Mouse (Mus musculus): ENCODE data around the gene Itsn1.

Itsn1 gene

GRCm38 (mm10) chr16:91846089-91846741, 117.1 kb downstream of the Itsn1 start:
- no peak for DNase-seq (ENCODE audit: low spot score in 2 of 2)

DNA sequence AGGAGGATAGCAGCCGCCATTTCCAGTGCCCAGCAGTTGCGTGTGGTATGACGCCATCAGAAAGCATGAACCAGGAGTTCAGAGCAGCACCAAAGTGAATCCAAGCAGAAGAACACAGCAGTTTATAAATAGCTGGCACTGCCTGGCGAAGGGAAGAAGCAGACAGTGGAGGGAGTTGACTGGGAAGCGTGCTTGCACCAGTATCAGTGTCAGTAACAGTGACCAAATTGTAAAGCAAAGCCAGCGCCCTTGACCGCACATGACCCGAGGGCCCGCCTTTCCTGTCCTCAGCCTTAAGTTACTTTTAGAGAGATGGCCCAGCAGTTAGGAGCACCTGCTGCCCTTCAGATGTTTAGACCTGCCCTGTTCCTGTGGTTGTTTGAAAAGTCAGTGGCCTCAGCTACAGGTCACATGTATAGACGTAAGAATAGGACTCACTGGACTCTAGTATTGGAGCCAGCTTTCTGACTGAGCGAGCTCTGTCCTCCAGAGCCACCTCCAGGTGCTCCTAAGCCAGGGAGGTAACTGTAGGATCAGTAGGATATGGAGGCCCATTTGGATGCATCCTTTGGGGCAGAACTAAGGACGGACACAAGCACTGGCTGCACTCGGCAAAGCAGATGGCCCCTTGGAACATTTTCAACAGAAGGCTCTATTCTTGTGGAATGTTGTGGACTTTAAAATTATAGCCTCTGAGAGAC, 118.6 kb downstream of the Itsn1 start:
- DNase-seq (ENCODE audit: low spot score in 2 of 2), result no peak

DNA sequence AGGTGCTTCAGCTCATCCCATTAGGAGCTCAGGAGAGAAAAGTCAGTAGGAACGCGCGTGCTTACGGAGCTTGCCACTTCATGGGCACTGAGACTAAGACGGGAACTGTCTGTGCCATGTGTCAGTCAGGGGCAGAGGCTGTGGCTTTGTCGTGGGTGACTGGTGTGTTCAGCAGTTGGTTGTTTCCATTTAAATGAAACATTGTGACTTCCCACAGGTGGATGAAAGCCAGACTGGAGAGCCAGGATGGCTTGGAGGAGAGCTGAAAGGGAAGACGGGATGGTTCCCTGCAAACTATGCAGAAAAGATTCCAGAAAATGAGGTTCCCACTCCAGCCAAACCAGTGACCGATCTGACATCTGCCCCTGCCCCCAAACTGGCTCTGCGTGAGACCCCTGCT, 119.4 kb downstream of the Itsn1 start:
- no peak for DNase-seq (ENCODE audit: low spot score in 2 of 2)

GRCm38 (mm10) chr16:91848906-91849603, 120.0 kb downstream of the Itsn1 start:
- no peak for DNase-seq (ENCODE audit: low spot score in 2 of 2)

DNA sequence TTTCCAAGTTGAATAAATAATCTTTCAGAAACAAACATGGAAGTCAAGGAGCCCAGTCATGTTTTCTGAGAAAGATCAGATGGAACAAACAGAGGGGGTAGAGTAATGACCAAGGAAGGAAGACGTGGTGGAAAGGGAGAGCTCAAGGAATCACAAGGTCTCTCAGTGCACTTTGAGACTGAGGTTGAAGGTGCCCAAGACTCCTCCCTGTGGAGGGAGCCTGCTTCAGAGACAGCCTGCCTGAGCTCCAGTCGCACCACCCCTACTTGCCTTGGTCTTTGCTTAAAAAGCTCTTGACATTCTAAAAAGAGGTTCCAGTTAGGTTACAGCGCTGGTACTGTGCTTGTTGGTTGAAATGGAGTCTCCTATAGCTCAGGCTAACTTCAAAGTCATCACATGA, 121.1 kb downstream of the Itsn1 start:
- no peak for DNase-seq (ENCODE audit: low spot score in 2 of 2)

GRCm38 (mm10) chr16:91851456-91852231, 122.6 kb downstream of the Itsn1 start:
- DNase-seq (ENCODE audit: low spot score in 2 of 2), result no peak

DNA sequence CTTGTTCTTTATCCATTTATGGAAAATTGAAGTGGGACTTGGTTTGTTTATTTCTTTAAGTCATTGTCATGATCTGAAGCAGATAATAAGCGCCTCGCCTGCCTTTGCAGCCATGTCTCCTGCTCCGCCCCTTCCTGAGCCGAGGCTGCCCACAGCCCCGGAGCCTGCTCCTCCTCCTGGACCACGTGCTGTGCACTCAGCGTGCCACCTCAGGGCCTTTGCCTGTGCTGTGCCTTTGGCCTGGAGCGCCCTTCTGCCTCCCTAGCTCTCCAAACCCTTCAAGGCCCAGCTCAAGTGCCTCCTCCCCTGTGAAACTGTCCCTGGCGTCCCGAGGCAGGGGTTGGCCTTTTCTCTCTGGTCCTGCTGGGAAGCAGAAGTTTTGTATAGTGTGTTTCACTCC, 123.7 kb downstream of the Itsn1 start:
- no peak for DNase-seq (ENCODE audit: low spot score in 2 of 2)

GRCm38 (mm10) chr16:91853223-91853622, 124.1 kb downstream of the Itsn1 start:
- no peak for DNase-seq (ENCODE audit: low spot score in 2 of 2)

DNA sequence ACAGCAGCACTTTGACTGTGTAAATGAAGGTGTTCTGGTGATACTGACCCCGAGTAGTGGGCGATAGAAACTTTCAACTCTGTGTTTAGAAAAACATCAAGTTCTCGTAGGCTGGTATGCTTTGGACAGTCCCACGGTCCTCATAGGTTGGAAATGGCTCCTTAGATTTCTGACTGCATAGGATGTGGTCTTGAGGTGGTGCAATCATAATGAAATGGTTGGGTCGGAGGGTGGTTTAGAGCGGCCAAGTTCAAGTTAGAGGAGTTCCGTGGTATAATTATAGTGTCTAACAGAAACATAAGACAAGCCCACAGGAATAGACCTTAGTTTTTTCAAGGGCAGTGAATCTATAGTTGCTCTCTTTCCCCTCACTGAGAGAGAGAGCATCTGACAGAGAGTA, 129.6 kb downstream of the Itsn1 start:
- no peak for DNase-seq (ENCODE audit: low spot score in 2 of 2)

DNA sequence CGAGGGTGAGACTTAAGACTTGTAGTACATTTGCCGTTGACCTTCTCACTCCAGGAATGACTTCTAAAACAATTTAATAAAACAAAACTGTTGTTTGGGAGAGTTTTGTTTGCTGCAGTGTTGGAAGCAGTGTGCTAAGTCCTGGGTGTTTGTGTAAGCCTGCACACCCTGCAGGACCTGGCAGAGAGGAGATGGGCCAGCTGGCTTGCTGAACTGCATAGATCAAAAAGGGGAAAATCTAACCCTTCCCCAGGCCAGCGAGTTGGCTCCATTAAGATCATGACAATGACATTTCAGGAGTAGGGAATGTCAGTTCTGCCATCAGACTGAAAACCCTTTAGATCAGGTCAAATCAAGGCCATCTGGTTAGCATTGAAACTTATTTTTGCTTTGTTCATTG, 130.1 kb downstream of the Itsn1 start:
- DNase-seq (ENCODE audit: low spot score in 2 of 2), result no peak

DNA sequence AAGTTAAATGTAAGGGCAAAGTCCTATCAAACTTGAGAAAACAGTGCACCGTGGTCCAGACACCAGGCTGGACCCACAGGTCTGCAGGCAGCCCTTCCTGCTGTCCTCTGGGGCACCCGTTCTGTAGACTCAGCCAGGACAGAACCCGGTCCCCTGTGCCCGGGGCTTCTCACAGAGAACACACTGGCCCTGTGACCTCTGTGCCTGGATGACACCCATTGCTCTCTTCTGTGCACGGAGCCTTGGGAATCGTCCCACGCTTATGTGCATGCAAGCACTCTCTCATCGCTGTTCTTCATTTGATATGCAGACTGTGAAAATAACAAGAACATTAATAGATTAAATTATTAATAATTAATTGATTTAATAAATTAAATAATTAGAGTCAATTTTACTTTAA, 130.9 kb downstream of the Itsn1 start:
- DNase-seq (ENCODE audit: low spot score in 2 of 2), result no peak

DNA sequence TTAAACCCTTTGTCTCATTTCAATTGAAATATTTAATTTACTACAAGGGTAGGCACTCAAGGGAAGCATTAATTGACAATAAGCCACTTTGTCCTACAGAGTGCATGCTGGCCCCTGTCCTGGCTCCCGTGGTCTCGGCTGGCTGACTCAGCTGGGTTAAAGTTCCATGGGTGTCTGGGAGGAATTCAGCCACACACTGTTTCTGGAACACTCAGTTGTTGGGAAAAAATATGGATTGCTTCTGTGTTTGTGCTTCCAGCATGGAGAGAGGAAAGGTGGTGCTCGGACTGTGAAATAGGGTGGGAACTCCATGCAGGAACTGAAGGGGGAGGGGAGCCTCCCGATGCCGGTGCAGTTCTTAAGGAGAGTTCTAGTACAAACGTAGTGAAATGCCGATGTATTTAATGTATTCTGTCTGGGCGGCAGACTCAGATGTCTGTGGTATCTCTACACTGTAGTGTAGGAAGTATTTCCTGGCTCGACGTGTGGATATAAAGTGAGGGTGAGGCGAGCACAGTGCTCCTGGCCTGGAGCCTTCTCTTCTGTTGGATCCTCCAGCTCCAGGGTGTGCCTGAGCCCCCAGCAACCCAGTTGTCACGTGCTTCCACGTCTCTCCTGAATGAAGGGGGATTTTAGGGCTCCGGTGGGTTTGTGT, 131.5 kb downstream of the Itsn1 start:
- no peak for DNase-seq (ENCODE audit: low spot score in 2 of 2)

- DNase-seq (ENCODE audit: low spot score in 2 of 2), result no peak
Measured at GRCm38 (mm10) chr16:91861784-91862371, 132.8 kb downstream of the Itsn1 start.

GRCm38 (mm10) chr16:91862836-91863235, 133.8 kb downstream of the Itsn1 start:
- DNase-seq (ENCODE audit: low spot score in 2 of 2), result no peak

- DNase-seq (ENCODE audit: low spot score in 2 of 2), result no peak
Measured at GRCm38 (mm10) chr16:91864646-91865332, 135.7 kb downstream of the Itsn1 start.

GRCm38 (mm10) chr16:91865570-91866257, 136.6 kb downstream of the Itsn1 start:
- DNase-seq (ENCODE audit: low spot score in 2 of 2), result peak in 1 of 2 experiments; percentile 48

DNA sequence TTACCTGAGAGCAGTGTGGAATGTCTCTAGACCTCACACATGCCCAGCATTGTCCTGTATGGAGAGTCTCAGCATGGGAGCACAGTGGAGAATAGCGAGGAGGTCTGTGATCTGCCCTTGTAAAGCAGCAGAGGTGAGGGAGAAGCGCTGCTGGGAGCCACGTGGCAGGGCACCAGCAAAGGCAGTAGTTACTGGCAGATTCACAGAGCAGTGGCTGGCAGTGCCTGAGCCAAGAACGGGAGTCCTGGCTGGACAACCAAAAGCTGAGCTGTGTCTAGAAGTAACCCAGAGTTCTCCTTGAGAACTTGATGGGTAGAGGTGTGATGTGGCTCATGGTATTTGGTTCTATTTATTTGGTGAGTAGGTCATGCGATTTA, 137.2 kb downstream of the Itsn1 start:
- no peak for DNase-seq (ENCODE audit: low spot score in 2 of 2)

- DNase-seq (ENCODE audit: low spot score in 2 of 2), result peak in 1 of 2 experiments; percentile 37
Measured at GRCm38 (mm10) chr16:91867672-91868071, 138.6 kb downstream of the Itsn1 start.

- peak in 1 of 2 experiments; percentile 31 for DNase-seq (ENCODE audit: low spot score in 2 of 2)
Measured at GRCm38 (mm10) chr16:91868943-91869911, 140.1 kb downstream of the Itsn1 start.
